Mouse (Mus musculus) heart, adult 11 months (tissue): ENCODE measurements around the gene Zic3.

Source experiments
- DNase-seq: peaks from one replicate; pipeline ENCODE4 v3.0.0; 2022

Zic3 gene

GRCm38 (mm10) chrX:58022400-58022799 is at the start of gene Zic3:
TSS of gene Zic3 (plus strand) at chrX:58022700.
- DNase-seq, result no peak

GRCm38 (mm10) chrX:57982351-57982750 is 40.1 kb upstream of the Zic3 start:
- DNase-seq, result no peak

- no peak for DNase-seq
Observed at GRCm38 (mm10) chrX:57987455-57988109, 34.9 kb upstream of the Zic3 start.

DNA sequence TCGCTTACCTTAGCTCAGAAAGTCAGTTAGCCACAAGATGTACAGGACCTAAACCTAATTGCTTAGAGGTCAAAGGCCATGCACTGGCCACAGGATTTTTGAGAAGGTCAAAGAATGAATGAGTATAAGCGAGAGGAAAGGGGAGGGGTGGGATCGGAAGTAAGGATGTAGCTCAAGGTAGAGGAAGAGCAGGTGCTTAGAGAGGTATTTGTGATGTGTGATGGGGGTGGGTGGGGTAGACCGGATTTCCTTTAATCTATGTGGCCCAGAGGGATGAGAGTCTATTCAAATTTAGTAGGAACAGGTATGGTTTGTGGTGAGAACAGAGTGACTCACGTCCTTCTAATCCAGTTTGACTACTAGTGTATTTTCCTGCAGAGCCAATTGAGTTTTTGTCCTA is 9.1 kb upstream of the Zic3 start:
- DNase-seq, result no peak

DNA sequence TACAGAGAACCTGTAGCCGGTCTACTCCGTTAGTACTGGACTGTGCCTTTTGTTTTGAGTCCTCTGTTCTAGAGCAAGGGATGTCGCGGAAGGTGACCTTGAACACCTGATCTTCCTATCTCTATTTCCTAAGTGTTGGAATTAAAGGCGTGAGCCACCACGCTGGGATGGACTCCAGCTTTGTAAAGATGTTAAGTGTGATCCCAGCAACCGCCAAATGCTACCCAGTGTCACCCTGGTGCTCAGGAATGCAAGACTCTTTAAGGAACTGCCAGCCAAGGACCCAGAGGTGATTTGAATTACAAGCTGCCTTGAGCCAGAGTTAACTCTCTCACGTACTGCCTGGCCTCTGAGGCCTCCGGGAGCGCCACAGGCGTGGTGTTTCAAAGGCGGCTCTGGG is 8.4 kb upstream of the Zic3 start:
- DNase-seq, result no peak

- no peak for DNase-seq
Observed at GRCm38 (mm10) chrX:58014761-58015160, 7.7 kb upstream of the Zic3 start.

DNA sequence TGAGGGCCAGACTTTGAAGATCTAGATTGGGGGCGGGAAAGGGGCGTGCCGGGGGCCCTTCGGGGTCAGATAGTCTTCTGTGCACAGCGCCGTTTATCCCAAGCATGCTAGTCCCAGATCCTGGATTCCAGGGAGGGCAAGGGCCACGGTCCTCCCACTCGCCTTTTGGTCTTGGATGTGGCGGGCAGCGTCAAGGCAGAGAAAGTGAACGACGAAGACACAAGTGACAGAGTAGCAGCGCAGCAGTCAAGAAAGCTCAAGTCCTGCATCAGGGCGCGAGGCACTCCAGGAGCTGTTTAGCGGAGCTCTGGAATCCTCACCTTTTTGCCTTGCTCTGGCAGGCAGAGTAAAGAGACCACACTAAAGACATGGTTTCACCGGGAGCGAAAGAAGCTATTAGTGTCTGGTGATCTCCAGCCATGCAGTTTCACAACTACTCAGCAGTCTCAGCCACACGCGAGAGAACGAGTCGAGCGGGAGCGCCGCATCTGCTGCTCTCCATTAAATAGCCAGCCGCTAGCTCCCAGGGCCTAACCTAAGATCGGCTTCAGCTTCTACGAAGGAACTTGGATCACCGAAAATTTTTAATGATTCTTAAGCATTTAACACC is 7.1 kb upstream of the Zic3 start:
- no peak for DNase-seq

DNA sequence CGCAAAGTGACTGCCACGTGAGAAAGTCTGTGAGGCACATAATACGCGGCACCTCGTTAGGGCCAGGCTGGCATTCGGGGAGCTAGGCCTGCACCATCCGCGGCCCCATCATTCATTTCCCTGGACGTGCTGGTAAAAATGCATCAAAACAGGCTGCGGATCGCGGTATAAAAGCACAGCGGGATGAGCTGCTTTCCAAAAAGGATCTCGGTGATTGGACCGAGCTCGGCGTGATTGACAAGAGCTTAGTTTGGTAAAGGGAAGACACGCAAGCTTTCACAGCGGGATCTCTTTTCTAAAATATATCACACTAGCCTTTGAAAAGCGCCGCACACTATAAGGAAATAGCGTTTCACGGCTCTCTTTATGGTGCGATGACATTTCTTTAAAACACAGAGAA is 3.8 kb upstream of the Zic3 start:
- no peak for DNase-seq

- no peak for DNase-seq
Observed at GRCm38 (mm10) chrX:58019257-58019953, 3.1 kb upstream of the Zic3 start.

DNA sequence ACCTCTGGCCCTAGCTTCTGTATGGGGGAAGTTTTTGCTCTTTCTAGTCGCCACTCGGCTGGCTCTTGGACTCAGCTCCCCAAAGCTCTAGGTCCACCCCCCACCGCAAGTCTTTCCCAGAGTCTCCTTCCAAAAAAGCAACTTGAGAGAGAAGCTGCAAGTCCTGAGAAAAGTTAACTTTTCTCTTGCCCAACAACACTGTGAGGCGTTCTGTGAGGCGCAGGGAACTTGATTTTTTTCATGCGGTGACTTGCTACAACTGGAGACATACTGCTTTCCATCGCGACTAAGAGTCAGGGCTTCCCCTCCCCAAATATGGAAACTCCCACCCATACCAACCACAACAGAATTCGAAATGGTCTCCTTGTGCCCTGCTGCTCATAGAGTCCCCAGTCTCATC is 5.1 kb downstream of the Zic3 start:
- no peak for DNase-seq

DNA sequence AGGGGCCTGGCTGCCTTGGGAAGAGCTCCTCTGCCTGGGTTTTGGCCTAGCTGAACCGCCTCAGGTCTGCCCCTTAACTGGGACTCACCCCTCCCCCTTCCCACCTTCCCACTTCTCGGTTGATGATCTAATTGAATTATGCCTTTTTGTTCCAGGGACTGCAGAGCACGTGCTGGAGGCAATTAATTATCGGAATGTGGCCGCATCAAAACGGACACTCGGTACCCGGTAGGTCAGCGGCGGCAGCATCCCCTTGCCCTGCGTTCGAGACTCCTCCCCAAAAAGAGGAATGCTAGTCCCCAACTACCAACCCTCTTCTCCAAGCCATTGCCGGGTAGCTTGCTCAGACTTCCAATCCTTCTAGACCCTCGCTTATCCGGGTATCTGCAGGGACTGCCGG is 5.6 kb downstream of the Zic3 start:
- no peak for DNase-seq

GRCm38 (mm10) chrX:58028858-58029257 is 6.4 kb downstream of the Zic3 start:
- no peak for DNase-seq

GRCm38 (mm10) chrX:58030100-58030834 is 7.8 kb downstream of the Zic3 start:
- DNase-seq, result peak; percentile 93

DNA sequence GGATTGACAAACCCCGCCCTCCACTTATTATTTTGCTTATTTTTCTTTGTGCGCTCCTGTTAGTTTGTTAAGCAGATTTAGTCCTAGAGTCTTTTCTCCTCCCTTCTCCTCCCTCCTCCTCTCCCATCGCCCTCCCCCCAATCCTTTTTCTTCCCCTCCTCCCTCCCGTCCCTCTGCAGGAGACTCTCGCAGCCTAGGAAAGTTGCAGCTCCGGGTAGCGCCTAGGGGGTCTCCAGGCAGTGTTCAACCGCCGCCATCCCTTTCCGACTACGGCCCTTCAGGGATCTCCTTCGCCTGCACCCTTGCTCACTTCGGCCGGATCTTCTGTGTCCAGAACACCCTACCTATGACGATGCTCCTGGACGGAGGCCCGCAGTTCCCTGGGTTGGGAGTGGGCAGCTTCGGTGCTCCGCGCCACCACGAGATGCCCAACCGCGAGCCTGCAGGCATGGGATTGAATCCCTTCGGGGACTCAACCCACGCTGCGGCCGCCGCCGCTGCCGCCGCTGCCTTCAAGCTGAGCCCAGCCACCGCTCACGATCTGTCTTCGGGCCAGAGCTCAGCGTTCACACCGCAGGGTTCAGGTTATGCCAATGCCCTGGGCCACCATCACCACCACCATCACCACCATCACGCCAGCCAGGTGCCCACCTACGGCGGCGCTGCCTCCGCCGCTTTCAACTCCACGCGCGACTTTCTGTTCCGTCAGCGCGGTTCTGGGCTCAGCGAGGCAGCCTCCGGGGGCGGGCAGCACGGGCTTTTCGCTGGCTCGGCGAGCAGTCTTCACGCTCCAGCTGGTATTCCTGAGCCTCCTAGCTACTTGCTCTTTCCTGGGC is 8.6 kb downstream of the Zic3 start:
- DNase-seq, result no peak

DNA sequence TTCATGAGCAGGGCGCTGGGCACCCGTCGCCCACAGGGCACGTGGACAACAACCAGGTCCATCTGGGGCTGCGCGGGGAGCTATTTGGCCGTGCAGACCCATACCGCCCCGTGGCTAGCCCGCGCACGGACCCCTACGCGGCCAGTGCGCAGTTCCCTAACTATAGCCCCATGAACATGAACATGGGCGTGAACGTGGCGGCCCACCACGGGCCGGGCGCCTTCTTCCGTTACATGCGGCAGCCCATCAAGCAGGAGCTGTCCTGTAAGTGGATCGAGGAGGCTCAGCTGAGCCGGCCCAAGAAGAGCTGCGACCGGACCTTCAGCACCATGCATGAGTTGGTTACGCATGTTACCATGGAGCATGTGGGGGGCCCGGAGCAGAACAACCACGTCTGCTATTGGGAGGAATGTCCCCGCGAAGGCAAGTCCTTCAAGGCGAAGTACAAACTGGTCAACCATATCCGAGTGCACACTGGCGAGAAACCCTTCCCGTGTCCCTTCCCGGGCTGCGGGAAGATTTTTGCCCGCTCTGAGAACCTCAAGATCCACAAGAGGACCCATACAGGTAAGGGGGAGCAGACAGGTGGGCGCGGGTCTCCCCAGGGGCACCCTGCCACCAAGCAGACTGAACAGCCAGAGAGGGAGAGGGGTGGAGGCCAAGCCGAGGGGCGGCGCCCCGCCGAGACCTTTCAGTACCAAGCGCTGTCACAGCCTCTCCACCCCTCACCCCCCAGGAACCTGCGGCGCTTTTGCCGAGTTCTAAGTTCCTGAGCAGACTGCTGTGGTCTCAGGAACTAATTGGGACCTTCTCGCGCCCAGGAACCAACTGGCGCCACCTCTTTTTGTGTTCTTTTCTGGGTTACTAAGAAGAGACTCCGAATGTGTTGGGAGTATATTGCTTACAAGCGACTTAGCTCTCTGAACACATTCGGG is 9.4 kb downstream of the Zic3 start:
- DNase-seq, result no peak

GRCm38 (mm10) chrX:58032622-58033021 is 10.1 kb downstream of the Zic3 start:
- DNase-seq, result no peak

GRCm38 (mm10) chrX:58033521-58033920 is 11.0 kb downstream of the Zic3 start:
- DNase-seq, result no peak

- peak; percentile 81 for DNase-seq
Observed at GRCm38 (mm10) chrX:58038061-58039007, 15.8 kb downstream of the Zic3 start.

- DNase-seq, result no peak
Observed at GRCm38 (mm10) chrX:58039703-58040102, 17.2 kb downstream of the Zic3 start.

DNA sequence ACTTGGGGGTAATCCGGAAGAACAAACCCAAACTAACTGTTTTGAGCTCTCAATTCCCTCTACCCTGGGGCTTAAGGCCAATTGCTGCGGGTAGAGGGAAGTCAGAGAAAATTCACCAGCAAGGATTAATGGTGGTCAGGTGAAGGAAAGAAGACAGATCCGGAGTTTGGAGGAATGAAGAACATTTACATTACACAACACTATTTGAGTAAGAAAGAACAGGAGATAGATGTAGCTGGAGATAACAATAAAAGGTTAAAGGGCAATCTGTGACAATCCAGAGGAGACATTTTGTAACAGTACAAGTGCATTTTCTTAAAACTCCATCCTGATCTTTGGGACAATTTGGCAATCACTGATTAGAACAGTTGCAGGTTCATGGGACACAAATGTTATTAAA is 19.4 kb downstream of the Zic3 start:
- DNase-seq, result no peak
